Mouse (Mus musculus): ENCODE results near the gene Padi2. TPM values are rescaled to one million over a fixed set of nuclear protein-coding genes. Genes with fewer than 3 reads are reported as not detected.

Padi2 gene
- polyA plus RNA-seq, 2 experiments: 1.0 to 1.8 TPM

DNA sequence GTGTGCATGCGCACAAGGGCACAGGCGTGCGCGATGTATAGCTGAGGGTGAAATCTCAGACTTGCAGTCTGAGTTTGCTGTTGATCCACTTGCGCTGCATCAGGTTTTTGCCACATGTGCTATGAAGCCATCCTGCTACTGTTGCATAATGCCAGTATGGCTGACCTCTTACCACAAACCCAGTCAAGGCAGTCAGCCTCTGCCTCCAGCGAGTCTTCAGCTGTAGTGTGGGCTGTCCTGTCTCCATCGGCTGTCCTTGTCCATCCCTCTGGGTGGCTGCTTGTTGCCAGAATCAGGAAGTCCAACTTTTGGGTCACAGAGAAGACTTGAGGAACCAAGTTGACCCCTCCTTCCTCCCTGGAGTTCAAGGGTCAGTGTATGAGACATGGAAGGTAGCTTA is 69.2 kb downstream of the Padi2 start:
- H3K27ac ChIP-seq: no peak overlapping the region
- peaks cover 0 to 10% of the 10 kb centered on the region in 2 experiments; a peak in 2 of 4 replicates for H3K4me1 ChIP-seq (replicated peaks; ENCODE audit: control insufficient read depth in 2 of 2, insufficient read depth in 2 of 2, low read length in 1 of 2)
- no peak for TF ChIP-seq EP300 (IDR thresholded peaks at IDR 0.05; ENCODE audit: low read depth)
- TF ChIP-seq CTCF (IDR thresholded peaks at IDR 0.05; ENCODE audit: low read depth): no peak
- H3K4me2 ChIP-seq (ENCODE audit: low read depth): no peak overlapping the region
- WGBS (ENCODE audit: insufficient replicate concordance): 79% methylated on average over 7 of the region's 7 CpGs
- H3K9ac ChIP-seq (replicated peaks): no peak overlapping the region
- H3K27me3 ChIP-seq (ENCODE audit: control insufficient read depth, insufficient read depth, low read length): no peaks in the 10 kb centered on the region
- H3K36me3 ChIP-seq (replicated peaks; ENCODE audit: control insufficient read depth, insufficient read depth, low read depth): peaks cover 17% of the 10 kb centered on the region
- no peak; the same call in 1 of the 2 replicates for ATAC-seq (ENCODE audit: insufficient read depth)
- no peaks in the 10 kb centered on the region for H3K9me3 ChIP-seq (ENCODE audit: control insufficient read depth, low read length)
- H3K4me3 ChIP-seq (ENCODE audit: insufficient read depth in 1 of 2, low read depth in 2 of 2, low read length in 2 of 2): no peak overlapping the region
- no peak for DNase-seq (ENCODE audit: low read depth in 3 of 3, low spot score in 3 of 3)

DNA sequence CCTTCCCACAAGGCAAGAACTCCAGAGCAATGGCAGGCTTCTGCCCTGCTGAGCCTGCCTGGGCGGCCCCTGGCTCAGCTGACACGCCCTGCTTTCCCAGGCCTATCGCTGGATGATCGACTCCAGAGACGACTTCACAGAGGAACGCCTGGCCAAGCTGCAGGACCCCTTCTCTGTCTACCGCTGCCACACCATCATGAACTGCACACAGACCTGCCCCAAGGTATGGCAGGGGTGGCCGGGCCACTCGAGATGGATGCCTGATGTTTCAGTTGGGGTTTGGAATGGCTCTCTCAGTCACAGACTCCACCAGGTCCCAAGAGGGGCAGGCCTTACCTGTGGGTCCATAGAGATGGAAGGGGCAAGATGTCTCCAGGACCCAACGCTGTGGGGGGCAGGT is 71.1 kb downstream of the Padi2 start:
- Histone ChIP-seq H3K4me3 (ENCODE audit: insufficient read depth in 1 of 2, low read depth in 2 of 2, low read length in 2 of 2) (no peak overlapping the region), H3K4me1 (replicated peaks; ENCODE audit: control insufficient read depth in 2 of 2, insufficient read depth in 2 of 2, low read length in 1 of 2) (peaks cover 0 to 10% of the 10 kb centered on the region in 2 experiments; a peak in 2 of 4 replicates), H3K9me3 (ENCODE audit: control insufficient read depth, low read length) (no peaks in the 10 kb centered on the region), H3K9ac (replicated peaks) (no peak overlapping the region), H3K27me3 (ENCODE audit: control insufficient read depth, insufficient read depth, low read length) (no peaks in the 10 kb centered on the region), H3K27ac (no peak overlapping the region), H3K4me2 (ENCODE audit: low read depth) (no peak overlapping the region), H3K36me3 (replicated peaks; ENCODE audit: control insufficient read depth, insufficient read depth, low read depth) (peaks cover 8% of the 10 kb centered on the region)
- DNase-seq (ENCODE audit: low read depth in 3 of 3, low spot score in 3 of 3): no peak
- WGBS (ENCODE audit: insufficient replicate concordance): 57% methylated on average over 10 of the region's 10 CpGs
- TF ChIP-seq EP300 (IDR thresholded peaks at IDR 0.05; ENCODE audit: low read depth): no peak
- TF ChIP-seq CTCF (IDR thresholded peaks at IDR 0.05; ENCODE audit: low read depth): no peak
- no peak for ATAC-seq (ENCODE audit: insufficient read depth)

GRCm38 (mm10) chr4:140977886-140978692 is 71.9 kb downstream of the Padi2 start:
- Histone ChIP-seq H3K27me3 (ENCODE audit: control insufficient read depth, insufficient read depth, low read length) (no peaks in the 10 kb centered on the region), H3K4me2 (ENCODE audit: low read depth) (no peak overlapping the region), H3K36me3 (replicated peaks; ENCODE audit: control insufficient read depth, insufficient read depth, low read depth) (peaks cover 8% of the 10 kb centered on the region), H3K27ac (no peak overlapping the region), H3K9ac (replicated peaks) (no peak overlapping the region), H3K4me1 (replicated peaks; ENCODE audit: control insufficient read depth in 2 of 2, insufficient read depth in 2 of 2, low read length in 1 of 2) (peaks cover 0 to 12% of the 10 kb centered on the region in 2 experiments; a peak in 2 of 4 replicates), H3K9me3 (ENCODE audit: control insufficient read depth, low read length) (no peaks in the 10 kb centered on the region), H3K4me3 (ENCODE audit: insufficient read depth in 1 of 2, low read depth in 2 of 2, low read length in 2 of 2) (no peak overlapping the region)
- TF ChIP-seq EP300 (IDR thresholded peaks at IDR 0.05; ENCODE audit: low read depth) (no peak), CTCF (IDR thresholded peaks at IDR 0.05; ENCODE audit: low read depth) (no peak)
- no peak for ATAC-seq (ENCODE audit: insufficient read depth)
- no peak for DNase-seq (ENCODE audit: low read depth in 3 of 3, low spot score in 3 of 3)
- 42% methylated on average over 14 of the region's 14 CpGs for WGBS (ENCODE audit: insufficient replicate concordance)

- DNase-seq (ENCODE audit: low read depth in 3 of 3, low spot score in 3 of 3) (no peak), ATAC-seq (ENCODE audit: insufficient read depth) (no peak)
- peaks cover 6% of the 10 kb centered on the region for H3K36me3 ChIP-seq (replicated peaks; ENCODE audit: control insufficient read depth, insufficient read depth, low read depth)
- 83% methylated on average over 2 of the region's 2 CpGs for WGBS (ENCODE audit: insufficient replicate concordance)
- no peak overlapping the region for H3K9ac ChIP-seq (replicated peaks)
- no peak overlapping the region for H3K4me2 ChIP-seq (ENCODE audit: low read depth)
- no peak overlapping the region for H3K4me3 ChIP-seq (ENCODE audit: insufficient read depth in 1 of 2, low read depth in 2 of 2, low read length in 2 of 2)
- TF ChIP-seq CTCF (IDR thresholded peaks at IDR 0.05; ENCODE audit: low read depth) (peak; percentile 73), EP300 (IDR thresholded peaks at IDR 0.05; ENCODE audit: low read depth) (no peak)
- H3K9me3 ChIP-seq (ENCODE audit: control insufficient read depth, low read length): no peaks in the 10 kb centered on the region
- no peak overlapping the region for H3K27ac ChIP-seq
- H3K27me3 ChIP-seq (ENCODE audit: control insufficient read depth, insufficient read depth, low read length): no peaks in the 10 kb centered on the region
- peaks cover 0 to 14% of the 10 kb centered on the region in 2 experiments; a peak in 2 of 4 replicates for H3K4me1 ChIP-seq (replicated peaks; ENCODE audit: control insufficient read depth in 2 of 2, insufficient read depth in 2 of 2, low read length in 1 of 2)
Measured at GRCm38 (mm10) chr4:140981605-140982004, 75.5 kb downstream of the Padi2 start.

GRCm38 (mm10) chr4:140982808-140983207 is 76.7 kb downstream of the Padi2 start:
- Histone ChIP-seq H3K4me1 (replicated peaks; ENCODE audit: control insufficient read depth in 2 of 2, insufficient read depth in 2 of 2, low read length in 1 of 2) (peaks cover 0 to 13% of the 10 kb centered on the region in 2 experiments; a peak in 2 of 4 replicates), H3K36me3 (replicated peaks; ENCODE audit: control insufficient read depth, insufficient read depth, low read depth) (peaks cover 6% of the 10 kb centered on the region), H3K4me3 (ENCODE audit: insufficient read depth in 1 of 2, low read depth in 2 of 2, low read length in 2 of 2) (no peak overlapping the region), H3K27me3 (ENCODE audit: control insufficient read depth, insufficient read depth, low read length) (no peaks in the 10 kb centered on the region), H3K9ac (replicated peaks) (no peak overlapping the region), H3K9me3 (ENCODE audit: control insufficient read depth, low read length) (no peaks in the 10 kb centered on the region), H3K4me2 (ENCODE audit: low read depth) (no peak overlapping the region), H3K27ac (peak overlapping the region; percentile 16; the same call in 1 of the 2 replicates)
- 39% methylated on average over 4 of the region's 4 CpGs for WGBS (ENCODE audit: insufficient replicate concordance)
- ATAC-seq (ENCODE audit: insufficient read depth) (no peak), DNase-seq (ENCODE audit: low read depth in 3 of 3, low spot score in 3 of 3) (no peak)
- TF ChIP-seq EP300 (IDR thresholded peaks at IDR 0.05; ENCODE audit: low read depth): no peak
- no peak for TF ChIP-seq CTCF (IDR thresholded peaks at IDR 0.05; ENCODE audit: low read depth)

All from liver, embryonic 14.5 days (tissue).